8 mouse cellular contexts compared by ENCODE assay signal in the genomic region with DNA sequence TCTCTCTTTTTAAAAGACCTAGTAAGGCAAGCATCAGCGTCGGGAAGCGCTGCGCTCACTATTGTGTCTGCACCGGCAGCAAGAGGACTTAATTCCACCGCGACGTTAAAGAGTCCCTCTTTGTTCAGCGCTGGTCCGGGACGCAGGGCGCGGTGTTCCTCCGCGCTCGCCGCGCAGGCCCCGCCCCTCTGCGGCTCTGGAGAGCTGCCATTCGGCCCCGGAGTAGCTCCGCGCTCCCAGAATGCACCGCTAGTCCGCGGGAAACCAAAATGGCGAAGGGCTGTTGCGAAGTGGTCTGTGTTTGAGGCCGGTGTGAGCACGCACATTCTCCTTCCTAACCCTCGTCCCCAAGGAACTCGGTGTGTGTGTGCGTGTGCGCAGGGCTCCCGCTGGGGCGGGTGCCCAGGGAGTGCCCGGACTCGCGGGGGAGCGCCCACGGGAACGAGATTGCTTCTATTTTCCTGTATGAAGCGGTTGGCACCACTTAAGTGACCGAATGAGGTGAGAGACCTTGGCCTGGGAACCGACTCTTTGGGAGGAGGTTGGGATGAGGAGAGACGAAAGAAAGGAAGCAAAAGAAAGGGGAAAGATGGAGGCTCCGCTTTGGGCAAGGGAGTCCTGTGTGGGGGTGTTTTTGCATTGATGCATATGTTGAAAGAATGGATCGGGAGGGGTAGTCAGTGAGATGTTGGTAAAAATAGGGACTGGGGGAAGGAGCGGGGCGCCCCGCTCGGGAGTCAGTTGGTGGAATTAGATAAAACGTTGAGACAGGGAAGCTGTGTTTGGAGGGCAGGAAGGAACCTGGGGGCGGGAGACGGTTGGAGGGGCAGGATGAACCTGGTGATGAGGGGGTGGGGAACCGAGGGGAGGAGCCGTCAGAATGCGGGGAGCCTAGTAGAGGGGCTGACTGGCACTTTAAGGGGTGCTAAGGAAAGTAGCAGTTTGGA. TPM values are rescaled to one million over a fixed set of nuclear protein-coding genes. Genes with fewer than 3 reads are reported as not detected.
DNase-seq lines count a peak whose midpoint lies in the region; ATAC-seq and TF ChIP-seq lines count a peak whose summit lies in the region.

A gene (plus strand): TSS at position 210 of the 947 bp plus-strand sequence.

- H3K36me3 ChIP-seq in ES-Bruce4 (ENCODE audit: control insufficient read depth, insufficient read depth, low read length, poor library complexity, severe bottlenecking), result peaks cover 30% of the 10 kb centered on the region
- H3K36me3 ChIP-seq in forebrain, embryonic 13.5 days (ENCODE audit: poor library complexity, severe bottlenecking), result peaks cover 24% of the 10 kb centered on the region
- peaks cover 7% of the 10 kb centered on the region for H3K36me3 ChIP-seq in liver, postnatal 0 days (replicated peaks; ENCODE audit: insufficient read depth, low read length)
- H3K36me3 ChIP-seq in neural tube, embryonic 14.5 days (ENCODE audit: control insufficient read depth, insufficient read depth, low read length), result peaks cover 5% of the 10 kb centered on the region

- H3K4me1 ChIP-seq in ES-Bruce4 (ENCODE audit: control insufficient read depth, insufficient read depth, low read length), result no peaks in the 10 kb centered on the region
- peaks cover 12% of the 10 kb centered on the region for H3K4me1 ChIP-seq in forebrain, embryonic 13.5 days
- H3K4me1 ChIP-seq in liver, postnatal 0 days (ENCODE audit: insufficient read depth), result no peaks in the 10 kb centered on the region
- H3K4me1 ChIP-seq in neural tube, embryonic 14.5 days (ENCODE audit: control insufficient read depth, insufficient read depth, low read length), result peaks cover 8% of the 10 kb centered on the region; the same call in 1 of the 2 replicates

- peak; percentile 98 for DNase-seq in heart, postnatal 10 days
- peak; percentile 80 for DNase-seq in large intestine, adult 2 months (ENCODE audit: low read depth, low spot score)
- peak; percentile 96 for DNase-seq in liver, postnatal 0 days
- peak; percentile 98 for DNase-seq in testis, postnatal 10 days (ENCODE audit: low spot score)

- H3K9ac ChIP-seq in ES-Bruce4 (ENCODE audit: low read depth, poor library complexity, severe bottlenecking), result peak within 1 kb of the TSS; percentile 96
- H3K9ac ChIP-seq in forebrain, embryonic 13.5 days, result peak within 1 kb of the TSS; percentile 96
- peak within 1 kb of the TSS; percentile 96 for H3K9ac ChIP-seq in liver, postnatal 0 days (replicated peaks)
- peak within 1 kb of the TSS; percentile 96 for H3K9ac ChIP-seq in neural tube, embryonic 14.5 days (replicated peaks; ENCODE audit: low read depth, low read length)

- ATAC-seq in cerebellum, adult (ENCODE audit: insufficient number of reproducible peaks, low FRiP score, low TSS enrichment), result peak; percentile 97
- ATAC-seq in forebrain, embryonic 13.5 days, result peak; percentile 97
- peak; percentile 98 for ATAC-seq in liver, postnatal 0 days
- peak; percentile 95 for ATAC-seq in neural tube, embryonic 14.5 days (ENCODE audit: low read depth)

- intact Hi-C loops in heart, postnatal 10 days (cut with DNase I), result loop anchor here (2.0 kb wide), 1 partner anchor 67 kb away; a partner anchor contains a TSS

- H3K27me3 ChIP-seq in ES-Bruce4 (ENCODE audit: control insufficient read depth, insufficient read depth, low read length, poor library complexity, severe bottlenecking), result no peaks in the 10 kb centered on the region
- H3K27me3 ChIP-seq in forebrain, embryonic 13.5 days, result no peaks in the 10 kb centered on the region
- no peaks in the 10 kb centered on the region for H3K27me3 ChIP-seq in liver, postnatal 0 days (ENCODE audit: insufficient read depth, low read length)
- no peaks in the 10 kb centered on the region for H3K27me3 ChIP-seq in neural tube, embryonic 14.5 days (ENCODE audit: control insufficient read depth, insufficient read depth, low read length)

- peak within 1 kb of the TSS; percentile 98 for H3K4me3 ChIP-seq in ES-Bruce4 (ENCODE audit: low read depth, low read length)
- H3K4me3 ChIP-seq in forebrain, embryonic 13.5 days, result peak within 1 kb of the TSS; percentile 82
- H3K4me3 ChIP-seq in liver, postnatal 0 days (ENCODE audit: low read depth, low read length), result peak within 1 kb of the TSS; percentile 85
- peak within 1 kb of the TSS; percentile 98 for H3K4me3 ChIP-seq in neural tube, embryonic 14.5 days (ENCODE audit: low read depth, low read length)

- under 1% methylated on average over 59 of the region's 59 CpGs for WGBS in forebrain, embryonic 13.5 days
- WGBS in large intestine, adult 2 months, result 1% methylated on average over 59 of the region's 59 CpGs
- whole genome bisulfite sequencing in liver, postnatal 0 days (ENCODE audit: insufficient replicate concordance), result under 1% methylated on average over 59 of the region's 59 CpGs
- under 1% methylated on average over 59 of the region's 59 CpGs for WGBS in neural tube, embryonic 14.5 days

- peak within 1 kb of the TSS; percentile 67 for H3K4me2 ChIP-seq in forebrain, embryonic 13.5 days
- H3K4me2 ChIP-seq in liver, postnatal 0 days (ENCODE audit: low read depth, low read length), result peak within 1 kb of the TSS; percentile 88
- peak within 1 kb of the TSS; percentile 64 for H3K4me2 ChIP-seq in neural tube, embryonic 14.5 days (ENCODE audit: low read depth, low read length)

- H3K27ac ChIP-seq in ES-Bruce4 (ENCODE audit: insufficient read depth, low read length), result peak within 1 kb of the TSS; percentile 78
- peak within 1 kb of the TSS; percentile 94 for H3K27ac ChIP-seq in forebrain, embryonic 13.5 days
- H3K27ac ChIP-seq in liver, postnatal 0 days (ENCODE audit: low read depth), result peak within 1 kb of the TSS; percentile 93
- H3K27ac ChIP-seq in neural tube, embryonic 14.5 days (ENCODE audit: low read depth, low read length), result peak within 1 kb of the TSS; percentile 90

- no peaks in the 10 kb centered on the region; the same call in none of the 2 replicates for H3K9me3 ChIP-seq in ES-Bruce4 (replicated peaks; ENCODE audit: control insufficient read depth, insufficient read depth, low read length, poor library complexity, severe bottlenecking)
- no peaks in the 10 kb centered on the region; the same call in none of the 2 replicates for H3K9me3 ChIP-seq in forebrain, embryonic 13.5 days (replicated peaks)
- no peaks in the 10 kb centered on the region for H3K9me3 ChIP-seq in liver, postnatal 0 days (ENCODE audit: low read length)
- no peaks in the 10 kb centered on the region for H3K9me3 ChIP-seq in neural tube, embryonic 14.5 days (ENCODE audit: control insufficient read depth, low read length)

- peak; percentile 91 for TF ChIP-seq POLR2A in ES-Bruce4 (IDR thresholded peaks at IDR 0.05; ENCODE audit: insufficient read depth, low read length)

- TF ChIP-seq CTCF in ES-Bruce4 (IDR thresholded peaks at IDR 0.05; ENCODE audit: low read depth, low read length), result no peak
- peak; percentile 26; the same call in 1 of the 2 replicates for TF ChIP-seq CTCF in liver, postnatal 0 days (IDR thresholded peaks at IDR 0.05; ENCODE audit: low read depth)

- peak; percentile 87; the same call in 1 of the 2 replicates for TF ChIP-seq EP300 in ES-Bruce4 (IDR thresholded peaks at IDR 0.05; ENCODE audit: insufficient read depth, low read depth, low read length)
- peak; percentile 43; the same call in 1 of the 2 replicates for TF ChIP-seq EP300 in liver, postnatal 0 days (IDR thresholded peaks at IDR 0.05; ENCODE audit: low read depth)

RNA-seq across cellular contexts. Expression of the gene that starts here (rescaled TPM):
- polyA plus RNA-seq in ES-Bruce4 (2011; ENCODE audit: insufficient read depth, insufficient read length, low read depth, missing spikeins), result 216 and 257 TPM in 2 replicates
- polyA plus RNA-seq in forebrain, embryonic 13.5 days (2015; fragmentation: Nextera tagmentation; extraction: Ambion mirVana), result 143 and 160 TPM in 2 replicates
- 10 to 100 TPM; 19.7 to 24.9 TPM for total RNA-seq in heart, postnatal 10 days (2021)
- 5.0 and 12.4 TPM in 2 replicates for polyA plus RNA-seq in large intestine, adult 2 months (2012; rRNA removed)
- 21.7 and 22.8 TPM in 2 replicates for polyA plus RNA-seq in liver, postnatal 0 days (2015; fragmentation: Nextera tagmentation; extraction: Ambion mirVana)
- polyA plus RNA-seq in neural tube, embryonic 14.5 days (2014; fragmentation: Nextera tagmentation; extraction: Ambion mirVana), result 86.5 and 87.2 TPM in 2 replicates

Comparison
In these comparisons a context has a peak if more than half of its experiments do, and no peak if none do; other contexts are left out.
1. Peak in every context shown above with its lines: DNase-seq, ATAC-seq, H3K4me3 ChIP-seq and H3K27ac ChIP-seq.